Mouse (Mus musculus): Measurements from ENCODE around the gene Cmah.
"Not testable (repeated sequence)": the region's sequence is repeated elsewhere in the genome, so short reads cannot be mapped to it uniquely, and the experiment has no call there.

Gene Cmah

GRCm38 (mm10) chr13:24340462-24340861 is 13.3 kb downstream of the Cmah start:
- no peak for DNase-seq (ENCODE audit: low spot score in 2 of 2)

GRCm38 (mm10) chr13:24342091-24342490 is 14.9 kb downstream of the Cmah start:
- DNase-seq (ENCODE audit: low spot score in 2 of 2) = no peak

- no peak for DNase-seq (ENCODE audit: low spot score in 2 of 2)
These were observed 25.8 kb downstream of the Cmah start for GRCm38 (mm10) chr13:24353004-24353403.

GRCm38 (mm10) chr13:24354751-24355150 is 27.5 kb downstream of the Cmah start:
- no peak for DNase-seq (ENCODE audit: low spot score in 2 of 2)

- no peak for DNase-seq (ENCODE audit: low spot score in 2 of 2)
These were observed 32.0 kb downstream of the Cmah start for GRCm38 (mm10) chr13:24359181-24359580.

- no peak for DNase-seq (ENCODE audit: low spot score in 2 of 2)
These were observed 38.0 kb downstream of the Cmah start for GRCm38 (mm10) chr13:24365191-24365590.

GRCm38 (mm10) chr13:24372893-24373599 is 45.8 kb downstream of the Cmah start:
- DNase-seq (ENCODE audit: low spot score in 2 of 2) = no peak

- DNase-seq (ENCODE audit: low spot score in 2 of 2) = not testable (repeated sequence)
These were observed 47.4 kb downstream of the Cmah start for GRCm38 (mm10) chr13:24374606-24375005.

- no peak for DNase-seq (ENCODE audit: low spot score in 2 of 2)
These were observed 48.4 kb downstream of the Cmah start for GRCm38 (mm10) chr13:24375320-24376203.

- no peak for DNase-seq (ENCODE audit: low spot score in 2 of 2)
These were observed 53.5 kb downstream of the Cmah start for GRCm38 (mm10) chr13:24380713-24381112.

GRCm38 (mm10) chr13:24383885-24384284 is 56.7 kb downstream of the Cmah start:
- no peak for DNase-seq (ENCODE audit: low spot score in 2 of 2)

GRCm38 (mm10) chr13:24391892-24392291 is 64.7 kb downstream of the Cmah start:
- DNase-seq (ENCODE audit: low spot score in 2 of 2) = no peak

- DNase-seq (ENCODE audit: low spot score in 2 of 2) = peak in 1 of 2 experiments; percentile 56
These were observed 65.5 kb downstream of the Cmah start for GRCm38 (mm10) chr13:24392655-24393054.

- peak; percentile 21 to 61 for DNase-seq (ENCODE audit: low spot score in 2 of 2)
These were observed 65.9 kb downstream of the Cmah start for GRCm38 (mm10) chr13:24393055-24393454.

GRCm38 (mm10) chr13:24395815-24396214 is 68.6 kb downstream of the Cmah start:
- DNase-seq (ENCODE audit: low spot score in 2 of 2) = no peak

- no peak for DNase-seq (ENCODE audit: low spot score in 2 of 2)
These were observed 70.0 kb downstream of the Cmah start for GRCm38 (mm10) chr13:24397181-24397580.

- no peak for DNase-seq (ENCODE audit: low spot score in 2 of 2)
These were observed 71.3 kb downstream of the Cmah start for GRCm38 (mm10) chr13:24398488-24398887.

- not testable (repeated sequence) for DNase-seq (ENCODE audit: low spot score in 2 of 2)
These were observed 74.6 kb downstream of the Cmah start for GRCm38 (mm10) chr13:24401821-24402220.

- no peak for DNase-seq (ENCODE audit: low spot score in 2 of 2)
These were observed 75.8 kb downstream of the Cmah start for GRCm38 (mm10) chr13:24403054-24403453.

GRCm38 (mm10) chr13:24406847-24407246 is 79.6 kb downstream of the Cmah start:
- DNase-seq (ENCODE audit: low spot score in 2 of 2) = no peak

- DNase-seq (ENCODE audit: low spot score in 2 of 2) = peak in 1 of 2 experiments; percentile 62
These were observed 87.5 kb downstream of the Cmah start for GRCm38 (mm10) chr13:24414635-24415206.

- DNase-seq (ENCODE audit: low spot score in 2 of 2) = peak in 1 of 2 experiments; percentile 46
These were observed 88.5 kb downstream of the Cmah start for GRCm38 (mm10) chr13:24415506-24416206.

Measured in spleen, postnatal 4 days (tissue).